Mouse (Mus musculus): ENCODE results near the gene Rimbp3.

- TF ChIP-seq GATA1 (IDR thresholded peaks at IDR 0.05; ENCODE audit: low read length) (no peak), TAL1 (IDR thresholded peaks at IDR 0.05; ENCODE audit: low read length) (no peak)
Observed at GRCm38 (mm10) chr16:17179706-17180105, 28.7 kb upstream of the Rimbp3 start.
